Mouse (Mus musculus) lung, postnatal 36 days (tissue): ENCODE data around the gene Acap3.

Source experiments
- DNase-seq: peaks from one replicate; pipeline ENCODE4 v3.0.0; 2022; ENCODE audit warnings: mixed read lengths

Gene Acap3

GRCm38 (mm10) chr4:155943534-155944249 lies 52.1 kb downstream of the Acap3 start, which contains the start of gene Ube2j2:
Gene Ube2j2 (plus strand): TSS chr4:155943831.
- peak; percentile 95 for DNase-seq

GRCm38 (mm10) chr4:155944271-155944670 lies 52.6 kb downstream of the Acap3 start:
- DNase-seq: peak; percentile 27

GRCm38 (mm10) chr4:155947094-155947493 lies 55.5 kb downstream of the Acap3 start:
- no peak for DNase-seq

- DNase-seq: no peak
Measured at GRCm38 (mm10) chr4:155955491-155955890, 63.9 kb downstream of the Acap3 start.
